Mouse (Mus musculus): ENCODE measurements around the gene Unc13b.

Gene Unc13b

GRCm38 (mm10) chr4:43038567-43039495, 19.9 kb upstream of the Unc13b start:
- DNase-seq, result no peak

GRCm38 (mm10) chr4:43039609-43040008, 19.1 kb upstream of the Unc13b start:
- no peak for DNase-seq

DNA sequence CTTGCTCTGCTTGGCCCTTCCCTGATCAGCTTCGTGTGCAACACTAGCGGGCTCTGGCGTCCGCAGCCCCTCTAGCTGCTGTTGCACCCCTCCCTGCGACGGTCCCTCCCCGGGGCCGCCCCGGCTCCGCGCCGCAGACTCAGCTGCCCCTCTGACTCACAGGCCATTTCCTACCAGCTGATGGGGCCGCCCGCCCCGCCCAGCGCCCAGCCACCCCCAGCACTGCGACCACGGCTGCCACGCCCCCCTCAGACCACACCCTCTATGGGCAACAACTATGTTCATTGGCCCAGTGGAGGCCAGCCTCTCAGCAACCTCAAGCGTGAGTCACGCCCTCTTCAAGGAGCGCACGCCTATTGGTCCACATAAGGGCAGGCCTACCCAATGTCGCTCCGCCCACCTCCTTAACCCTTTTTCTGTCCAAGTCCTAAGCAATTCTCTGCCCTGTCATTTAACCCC, 18.6 kb upstream of the Unc13b start:
- peak; percentile 88 for DNase-seq

- no peak for DNase-seq
These were observed 17.7 kb upstream of the Unc13b start for GRCm38 (mm10) chr4:43040881-43041547.

DNA sequence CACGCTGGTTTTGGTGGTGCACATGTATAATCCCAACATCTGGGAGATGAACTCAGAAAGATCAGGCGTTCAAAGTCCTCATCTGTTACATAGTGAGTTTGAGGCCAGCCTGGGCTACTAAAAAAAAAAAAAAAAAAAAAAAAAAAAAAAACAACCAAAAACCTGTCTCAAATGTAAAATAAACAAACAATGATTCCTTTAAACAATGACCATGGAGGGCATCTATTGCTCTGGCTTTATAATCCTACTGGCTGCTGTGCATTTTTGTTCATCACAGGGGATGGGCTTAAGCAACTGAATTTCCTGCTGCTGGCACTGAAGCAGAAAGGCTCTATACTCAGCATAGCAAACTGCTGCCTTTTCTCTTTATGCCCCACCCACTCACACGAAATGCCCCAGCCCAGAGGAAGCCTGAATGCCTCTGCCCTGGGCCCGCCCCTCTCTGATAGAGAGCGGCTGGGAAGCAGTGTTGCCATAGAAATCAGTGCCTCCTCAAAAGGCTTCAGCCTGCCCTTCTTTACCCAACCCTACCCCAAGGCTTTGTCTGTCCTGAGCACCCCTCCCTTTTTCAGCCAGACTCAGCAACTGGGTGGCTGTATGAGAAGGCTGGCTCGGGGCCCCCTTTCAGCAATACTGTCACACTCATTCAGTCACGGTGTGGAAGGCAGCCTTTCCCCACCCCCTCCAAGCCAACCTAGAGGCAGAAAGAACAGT, 15.0 kb upstream of the Unc13b start:
- no peak for DNase-seq

DNA sequence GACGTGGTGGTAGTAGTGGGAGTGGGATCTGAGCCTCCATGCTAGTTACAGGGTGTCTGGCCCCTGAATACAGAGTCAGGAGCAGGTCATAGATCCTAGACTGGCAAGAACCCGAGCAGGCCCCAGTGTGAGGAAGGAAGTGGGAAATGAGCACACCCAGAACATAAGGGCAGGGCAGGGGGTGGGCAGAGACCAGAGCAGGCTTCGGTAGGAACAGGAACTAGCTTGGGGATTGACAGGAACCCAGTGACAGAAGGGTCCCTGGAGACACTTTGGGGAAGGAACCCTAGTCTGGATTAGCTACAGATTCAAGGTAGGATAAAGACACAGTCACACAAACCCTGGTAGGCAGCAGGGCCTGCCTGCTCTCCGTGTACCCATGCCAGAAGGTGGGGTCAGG, 14.1 kb upstream of the Unc13b start:
- no peak for DNase-seq

DNA sequence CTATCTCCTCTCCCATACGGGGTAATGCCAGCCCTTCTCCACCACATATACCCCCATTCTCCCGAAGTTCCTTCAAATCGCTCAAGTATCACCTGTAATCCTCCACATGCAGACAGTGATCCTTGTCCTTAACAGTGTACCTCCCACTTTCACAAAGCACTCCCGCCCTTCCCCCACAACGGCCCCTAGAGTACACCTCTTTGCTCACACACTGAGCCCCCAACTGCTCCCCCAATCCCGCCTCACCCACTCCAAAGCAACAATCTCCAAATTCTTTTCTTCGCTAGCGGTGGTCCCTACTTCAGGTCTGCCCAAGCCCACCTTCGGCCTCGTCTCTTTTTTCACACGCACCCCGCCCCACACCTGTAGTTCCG, 13.5 kb upstream of the Unc13b start:
- DNase-seq, result no peak

- peak; percentile 94 for DNase-seq
These were observed 13.0 kb upstream of the Unc13b start, which contains the start of gene Fam214b for GRCm38 (mm10) chr4:43045659-43046302. Fam214b (minus strand) TSS chr4:43046220.

DNA sequence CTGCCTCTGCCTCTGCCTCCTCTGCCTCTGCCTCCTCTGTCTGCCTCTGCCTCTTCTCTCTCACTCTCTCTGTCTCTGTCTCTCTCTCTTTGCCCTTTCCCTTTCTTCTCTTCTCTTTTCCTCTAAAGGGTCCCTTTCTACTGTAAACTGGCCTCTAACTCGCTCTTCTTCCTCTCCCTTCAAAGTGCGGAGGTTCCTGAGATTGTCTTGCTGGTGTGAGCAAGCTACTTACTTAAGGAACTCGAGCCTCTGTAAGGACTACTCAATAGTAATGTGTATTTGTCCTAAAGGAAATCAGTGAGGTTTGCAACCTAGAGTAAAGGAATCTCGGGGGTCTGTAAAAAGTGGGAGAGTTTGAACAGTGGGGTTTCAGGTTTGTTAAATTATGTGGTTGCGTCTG, 12.1 kb upstream of the Unc13b start:
- no peak for DNase-seq

DNA sequence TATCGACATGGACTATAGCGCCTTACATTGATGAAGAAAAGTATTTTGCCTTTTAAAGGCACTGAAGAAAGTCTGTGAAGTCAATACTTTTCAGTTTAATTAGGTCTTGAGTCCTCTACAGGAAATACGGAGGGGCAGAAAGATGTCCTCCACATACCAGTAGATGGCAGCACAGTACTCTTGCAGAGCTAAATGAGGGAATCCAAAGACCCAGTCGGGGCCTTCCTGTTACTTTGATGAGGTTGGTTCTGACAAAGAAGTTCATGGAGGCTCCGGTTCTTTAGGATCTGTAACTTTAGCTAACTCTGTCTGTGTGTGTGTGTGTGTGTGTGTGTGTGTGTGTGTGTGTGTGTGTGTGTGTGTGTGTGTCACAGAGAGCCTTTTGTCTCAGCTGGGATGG, 11.5 kb upstream of the Unc13b start:
- peak; percentile 69 for DNase-seq

DNA sequence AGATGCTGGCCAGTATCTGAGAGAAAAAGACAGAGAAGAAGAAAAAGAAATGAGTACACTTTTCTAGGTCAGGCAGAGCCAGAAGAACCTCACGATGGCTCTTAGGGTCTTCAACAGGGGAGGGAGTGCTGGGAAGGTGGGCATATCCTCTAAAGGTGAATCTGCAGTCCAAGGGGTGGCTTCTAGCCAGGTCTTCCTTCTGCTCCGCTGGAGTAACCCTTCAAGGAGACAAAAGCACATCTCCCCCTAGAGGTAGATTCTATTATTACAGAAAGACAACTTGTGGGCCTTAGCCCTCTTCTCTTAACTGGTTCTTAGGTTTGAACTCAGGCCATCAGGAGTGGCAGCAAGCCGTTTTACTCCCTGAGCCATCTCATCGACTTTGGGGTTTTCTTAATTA, 6.1 kb upstream of the Unc13b start:
- peak; percentile 65 for DNase-seq

DNA sequence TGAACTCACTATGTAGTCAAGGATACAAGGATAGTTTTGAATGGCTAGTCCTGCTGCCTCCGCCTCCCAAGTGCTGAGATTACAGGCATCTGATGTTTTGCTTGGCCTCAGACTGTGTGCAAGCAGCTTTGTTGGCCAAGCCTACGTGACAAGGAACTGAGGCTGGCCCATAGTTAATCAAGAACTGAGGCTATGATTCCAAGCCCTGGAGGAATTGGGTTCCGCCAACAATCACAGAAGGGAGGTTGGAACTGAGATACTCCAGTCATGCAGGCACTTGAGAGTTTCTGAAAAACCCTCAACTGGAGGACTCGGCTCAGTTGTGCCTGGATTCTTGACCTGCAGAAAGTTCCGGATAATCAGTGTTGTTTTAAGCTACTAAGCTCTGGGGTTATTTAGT, 1.1 kb upstream of the Unc13b start:
- no peak for DNase-seq

- no peak for DNase-seq
These were observed 381 bp upstream of the Unc13b start for GRCm38 (mm10) chr4:43058392-43058752.

DNA sequence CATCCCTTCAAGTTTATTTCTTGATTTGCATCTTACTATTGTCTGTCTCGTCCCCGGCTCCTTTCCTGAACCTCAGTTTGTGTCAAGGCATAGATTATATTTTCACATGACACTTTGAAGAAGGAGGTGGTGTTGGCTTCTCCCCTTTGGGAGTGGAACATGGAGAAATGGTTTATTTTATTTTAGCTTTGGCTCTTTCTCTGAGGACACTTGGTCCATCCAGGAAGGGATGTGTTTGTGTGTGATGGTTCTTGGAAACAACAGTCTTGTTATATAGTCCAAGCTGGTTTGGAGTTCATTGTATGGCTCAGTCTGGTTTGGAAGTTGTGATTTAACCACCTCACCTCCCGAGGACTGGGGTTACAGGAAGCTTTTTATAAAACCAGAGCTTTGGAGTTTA, 944 bp downstream of the Unc13b start:
- DNase-seq, result no peak

DNA sequence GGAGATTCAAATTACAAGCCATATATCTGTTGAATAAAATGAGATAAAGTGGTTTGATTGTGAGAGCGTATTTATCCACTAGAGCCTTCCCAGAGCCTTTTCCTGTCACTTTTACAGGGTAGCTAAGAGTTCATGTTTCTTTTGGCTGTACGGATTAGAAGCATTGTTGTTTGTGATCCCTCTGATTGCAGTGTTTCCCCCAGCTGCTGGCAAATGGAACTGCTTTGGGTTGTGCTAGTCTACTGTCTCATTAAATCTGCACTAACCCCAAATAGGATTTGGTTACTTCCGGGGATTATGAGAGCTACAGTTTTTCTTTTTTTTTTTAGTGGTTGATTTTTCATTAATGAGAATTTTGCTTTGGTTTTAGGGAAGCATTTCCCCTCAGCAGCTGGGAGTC, 1.5 kb downstream of the Unc13b start:
- no peak for DNase-seq

DNA sequence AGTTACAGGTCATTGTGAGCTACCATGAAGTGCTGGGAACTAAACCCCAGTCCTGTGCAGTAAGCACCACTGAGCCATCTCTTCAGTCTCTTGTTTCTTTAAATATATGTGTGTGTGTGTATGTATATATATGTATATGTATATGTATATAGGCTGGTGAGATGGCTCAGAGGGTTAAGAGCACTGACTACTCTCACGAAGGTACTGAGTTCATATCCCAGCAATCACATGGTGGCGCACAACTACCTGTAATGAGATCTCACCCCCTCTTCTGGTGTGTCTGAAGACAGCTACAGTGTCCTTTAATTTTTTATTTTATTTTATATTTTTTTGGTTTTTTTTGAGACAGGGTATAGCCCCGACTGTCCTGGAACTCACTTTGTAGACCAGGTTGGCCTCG, 6.7 kb downstream of the Unc13b start:
- DNase-seq, result no peak

DNA sequence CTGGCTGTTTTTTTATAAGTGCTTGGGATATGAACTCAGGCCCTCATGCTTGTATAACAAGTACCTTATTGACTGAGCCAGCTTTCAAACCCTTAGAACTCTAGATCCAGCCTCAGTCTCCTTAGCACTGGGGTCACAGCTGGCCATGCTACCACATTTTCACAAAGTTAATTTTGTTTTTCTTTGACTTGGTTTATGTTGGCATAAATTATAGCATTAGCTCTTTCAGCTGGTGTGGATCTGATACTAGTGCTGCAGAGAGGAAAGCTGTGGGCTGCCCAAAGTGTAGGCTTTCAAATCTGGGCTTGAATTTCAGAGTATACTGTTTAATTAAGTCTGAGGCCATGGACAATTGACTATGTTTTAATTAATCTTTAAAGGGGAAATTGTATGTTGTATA, 16.2 kb downstream of the Unc13b start:
- DNase-seq, result no peak

- DNase-seq, result no peak
These were observed 19.4 kb downstream of the Unc13b start for GRCm38 (mm10) chr4:43078071-43078718.

GRCm38 (mm10) chr4:43082458-43082857, 23.7 kb downstream of the Unc13b start:
- DNase-seq, result no peak

DNA sequence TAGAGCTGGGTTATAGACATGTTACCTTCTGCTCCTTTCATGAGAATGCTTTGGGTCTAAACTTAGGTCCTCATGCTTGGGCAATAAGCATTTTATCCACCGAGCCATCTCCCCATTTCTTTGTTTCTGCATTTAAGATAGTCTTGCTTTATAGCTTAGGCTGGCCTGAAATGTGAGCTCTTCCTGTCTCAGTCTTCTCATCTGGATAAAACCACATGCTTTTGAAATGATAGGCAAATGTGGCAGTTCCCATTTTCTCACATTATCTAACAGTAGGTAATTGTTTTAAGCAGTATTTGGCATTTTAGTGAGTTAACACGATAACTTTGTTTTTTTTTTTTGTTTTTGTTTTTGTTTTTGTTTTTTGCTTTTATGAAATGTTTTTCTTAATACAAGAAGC, 31.2 kb downstream of the Unc13b start:
- no peak for DNase-seq

- no peak for DNase-seq
These were observed 32.4 kb downstream of the Unc13b start for GRCm38 (mm10) chr4:43091183-43091582.

- no peak for DNase-seq
These were observed 54.7 kb downstream of the Unc13b start for GRCm38 (mm10) chr4:43113491-43113890.

- no peak for DNase-seq
These were observed 55.8 kb downstream of the Unc13b start for GRCm38 (mm10) chr4:43114512-43114911.

All from cerebellum, adult 8-10 months (tissue).